Mouse (Mus musculus): Measurements from ENCODE around the gene Slc39a3. TPM values are rescaled to one million over a fixed set of nuclear protein-coding genes. Genes with fewer than 3 reads are reported as not detected.
A peak's percentile ranks its signal among the peaks of the same experiment; 100 is the strongest.
"Not testable (repeated sequence)": the region's sequence is repeated elsewhere in the genome, so short reads cannot be mapped to it uniquely, and the experiment has no call there.

The Slc39a3 gene
- polyA plus RNA-seq, 1 experiment, result 22.3 TPM

- Histone ChIP-seq H3K27me3 (ENCODE audit: control insufficient read depth, insufficient read depth, low read length) (no peaks in the 10 kb centered on the region), H3K4me3 (ENCODE audit: extremely low read depth, insufficient read depth, insufficient read length) (no peak overlapping the region), H3K27ac (ENCODE audit: insufficient read depth, low read length) (no peak overlapping the region), H3K4me1 (ENCODE audit: control insufficient read depth, insufficient read depth, insufficient read length) (no peaks in the 10 kb centered on the region; the same call in 1 of the 2 replicates), H3K36me3 (ENCODE audit: control insufficient read depth, insufficient read depth, low read length) (no peaks in the 10 kb centered on the region)
- TF ChIP-seq POLR2A (IDR thresholded peaks at IDR 0.05; ENCODE audit: low read depth, low read length) (no peak), CTCF (IDR thresholded peaks at IDR 0.05; ENCODE audit: extremely low read depth, insufficient read depth, insufficient read length, insufficient replicate concordance) (no peak)
- DNase-seq (ENCODE audit: low read depth in 1 of 2, low spot score in 2 of 2), result no peak
- WGBS, result 46% methylated on average over 8 of the region's 8 CpGs
These were observed 38.5 kb upstream of the Slc39a3 start for GRCm38 (mm10) chr10:81075734-81076133.

DNA sequence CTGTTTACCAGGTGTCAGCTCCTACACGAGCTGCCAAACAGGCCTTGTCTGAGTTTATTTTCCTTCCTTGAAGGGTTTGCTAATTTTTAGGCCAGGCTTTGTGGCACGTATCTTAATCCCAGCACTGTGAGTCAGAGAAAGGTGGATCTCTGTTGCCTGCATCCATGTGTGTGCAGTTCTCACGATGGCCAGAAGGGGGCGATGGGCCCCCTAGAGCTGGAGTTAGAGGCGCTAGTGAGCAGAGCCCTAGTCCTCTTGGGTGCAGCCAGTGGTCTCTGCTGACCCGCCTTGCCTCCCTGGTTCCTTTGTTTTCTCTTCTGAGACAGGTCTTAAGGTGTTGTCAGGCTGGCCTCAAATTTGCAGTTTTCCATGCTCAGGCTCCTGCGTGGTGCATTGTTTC is 36.2 kb upstream of the Slc39a3 start:
- Histone ChIP-seq H3K4me3 (ENCODE audit: extremely low read depth, insufficient read depth, insufficient read length) (no peak overlapping the region), H3K27ac (ENCODE audit: insufficient read depth, low read length) (no peak overlapping the region), H3K27me3 (ENCODE audit: control insufficient read depth, insufficient read depth, low read length) (no peaks in the 10 kb centered on the region), H3K4me1 (ENCODE audit: control insufficient read depth, insufficient read depth, insufficient read length) (peaks cover 8% of the 10 kb centered on the region; the same call in 1 of the 2 replicates), H3K36me3 (ENCODE audit: control insufficient read depth, insufficient read depth, low read length) (no peaks in the 10 kb centered on the region)
- WGBS, result 71% methylated on average over 7 of the region's 7 CpGs
- TF ChIP-seq CTCF (IDR thresholded peaks at IDR 0.05; ENCODE audit: extremely low read depth, insufficient read depth, insufficient read length, insufficient replicate concordance), result peak; percentile 46; the same call in 1 of the 2 replicates
- no peak for TF ChIP-seq POLR2A (IDR thresholded peaks at IDR 0.05; ENCODE audit: low read depth, low read length)
- no peak for DNase-seq (ENCODE audit: low read depth in 1 of 2, low spot score in 2 of 2)

DNA sequence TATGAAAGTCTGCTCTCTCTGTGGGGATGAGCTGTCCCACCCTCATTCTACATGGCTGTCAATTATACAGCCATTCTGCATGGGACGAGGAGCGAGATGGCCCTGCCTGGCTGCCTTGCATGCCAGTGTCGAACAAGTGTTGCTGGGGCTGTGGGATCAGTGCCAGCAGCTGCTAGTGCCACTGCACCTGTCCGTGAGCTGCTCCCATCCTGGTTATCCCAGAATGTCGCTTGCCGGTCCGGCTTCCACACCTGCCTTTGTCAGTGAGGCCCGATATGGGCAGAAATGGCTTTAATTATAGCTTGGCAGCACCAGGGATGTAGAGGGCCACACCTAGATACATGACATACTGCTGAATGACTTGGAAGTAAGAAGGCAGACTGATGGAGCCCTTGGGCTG is 35.1 kb upstream of the Slc39a3 start:
- DNase-seq (ENCODE audit: low read depth in 1 of 2, low spot score in 2 of 2), result no peak
- 93% methylated on average over 8 of the region's 8 CpGs for WGBS
- Histone ChIP-seq H3K4me3 (ENCODE audit: extremely low read depth, insufficient read depth, insufficient read length) (no peak overlapping the region), H3K4me1 (ENCODE audit: control insufficient read depth, insufficient read depth, insufficient read length) (peaks cover 8% of the 10 kb centered on the region; the same call in 1 of the 2 replicates), H3K27me3 (ENCODE audit: control insufficient read depth, insufficient read depth, low read length) (no peaks in the 10 kb centered on the region), H3K27ac (ENCODE audit: insufficient read depth, low read length) (no peak overlapping the region), H3K36me3 (ENCODE audit: control insufficient read depth, insufficient read depth, low read length) (no peaks in the 10 kb centered on the region)
- TF ChIP-seq CTCF (IDR thresholded peaks at IDR 0.05; ENCODE audit: extremely low read depth, insufficient read depth, insufficient read length, insufficient replicate concordance) (no peak), POLR2A (IDR thresholded peaks at IDR 0.05; ENCODE audit: low read depth, low read length) (no peak)

- peaks cover 8% of the 10 kb centered on the region; the same call in 1 of the 2 replicates for H3K4me1 ChIP-seq (ENCODE audit: control insufficient read depth, insufficient read depth, insufficient read length)
- no peaks in the 10 kb centered on the region for H3K27me3 ChIP-seq (ENCODE audit: control insufficient read depth, insufficient read depth, low read length)
- peak within 1 kb of the TSS; percentile 59 for H3K4me3 ChIP-seq (ENCODE audit: extremely low read depth, insufficient read depth, insufficient read length)
- WGBS, result under 1% methylated on average over 35 of the region's 35 CpGs
- peak; percentile 98 to 99 for DNase-seq (ENCODE audit: low read depth in 1 of 2, low spot score in 2 of 2)
- H3K36me3 ChIP-seq (ENCODE audit: control insufficient read depth, insufficient read depth, low read length), result no peaks in the 10 kb centered on the region
- no peak within 1 kb of the TSS for H3K27ac ChIP-seq (ENCODE audit: insufficient read depth, low read length)
- TF ChIP-seq POLR2A (IDR thresholded peaks at IDR 0.05; ENCODE audit: low read depth, low read length) (peak; percentile 47), CTCF (IDR thresholded peaks at IDR 0.05; ENCODE audit: extremely low read depth, insufficient read depth, insufficient read length, insufficient replicate concordance) (no peak)
These were observed 32.6 kb upstream of the Slc39a3 start, which contains the start of gene Thop1 for GRCm38 (mm10) chr10:81069836-81070235. Gene Thop1, plus strand, starts transcription at chr10:81070035.

GRCm38 (mm10) chr10:81068706-81069105 is 31.5 kb upstream of the Slc39a3 start:
- Histone ChIP-seq H3K4me1 (ENCODE audit: control insufficient read depth, insufficient read depth, insufficient read length) (peaks cover 8% of the 10 kb centered on the region; the same call in 1 of the 2 replicates), H3K27me3 (ENCODE audit: control insufficient read depth, insufficient read depth, low read length) (no peaks in the 10 kb centered on the region), H3K27ac (ENCODE audit: insufficient read depth, low read length) (no peak overlapping the region), H3K36me3 (ENCODE audit: control insufficient read depth, insufficient read depth, low read length) (no peaks in the 10 kb centered on the region), H3K4me3 (ENCODE audit: extremely low read depth, insufficient read depth, insufficient read length) (no peak overlapping the region)
- no peak for TF ChIP-seq CTCF (IDR thresholded peaks at IDR 0.05; ENCODE audit: extremely low read depth, insufficient read depth, insufficient read length, insufficient replicate concordance)
- no peak for TF ChIP-seq POLR2A (IDR thresholded peaks at IDR 0.05; ENCODE audit: low read depth, low read length)
- 79% methylated on average over 5 of the region's 5 CpGs for WGBS
- no peak for DNase-seq (ENCODE audit: low read depth in 1 of 2, low spot score in 2 of 2)

GRCm38 (mm10) chr10:81064519-81064918 is 27.3 kb upstream of the Slc39a3 start:
- not testable (repeated sequence) for DNase-seq (ENCODE audit: low read depth in 1 of 2, low spot score in 2 of 2); H3K27ac ChIP-seq (ENCODE audit: insufficient read depth, low read length); H3K4me3 ChIP-seq (ENCODE audit: extremely low read depth, insufficient read depth, insufficient read length); H3K27me3 ChIP-seq (ENCODE audit: control insufficient read depth, insufficient read depth, low read length); H3K4me1 ChIP-seq (ENCODE audit: control insufficient read depth, insufficient read depth, insufficient read length); H3K36me3 ChIP-seq (ENCODE audit: control insufficient read depth, insufficient read depth, low read length)
- 92% methylated on average over 8 of the region's 8 CpGs for WGBS

- 59% methylated on average over 4 of the region's 4 CpGs for WGBS
- H3K27ac ChIP-seq (ENCODE audit: insufficient read depth, low read length), result no peak overlapping the region
These were observed 25.5 kb upstream of the Slc39a3 start for GRCm38 (mm10) chr10:81062710-81063109.

More at GRCm38 (mm10) chr10:81062710-81063109, 25.5 kb upstream of the Slc39a3 start:
- peaks cover 6% of the 10 kb centered on the region; the same call in 1 of the 2 replicates for H3K4me1 ChIP-seq (ENCODE audit: control insufficient read depth, insufficient read depth, insufficient read length)
- TF ChIP-seq POLR2A (IDR thresholded peaks at IDR 0.05; ENCODE audit: low read depth, low read length), result no peak
- no peak for TF ChIP-seq CTCF (IDR thresholded peaks at IDR 0.05; ENCODE audit: extremely low read depth, insufficient read depth, insufficient read length, insufficient replicate concordance)
- H3K4me3 ChIP-seq (ENCODE audit: extremely low read depth, insufficient read depth, insufficient read length), result no peak overlapping the region
- no peak for DNase-seq (ENCODE audit: low read depth in 1 of 2, low spot score in 2 of 2)
- H3K36me3 ChIP-seq (ENCODE audit: control insufficient read depth, insufficient read depth, low read length), result no peaks in the 10 kb centered on the region
- H3K27me3 ChIP-seq (ENCODE audit: control insufficient read depth, insufficient read depth, low read length), result no peaks in the 10 kb centered on the region
